Mouse (Mus musculus) activated CD4-positive, CD25-positive, alpha-beta regulatory T cell, adult 4 months (primary cell): ENCODE results near the gene Mboat7. TPM values are rescaled to one million over a fixed set of nuclear protein-coding genes. Genes with fewer than 3 reads are reported as not detected.
"Not testable (repeated sequence)": the region's sequence is repeated elsewhere in the genome, so short reads cannot be mapped to it uniquely, and the experiment has no call there.

Source experiments
- ATAC-seq: one replicate; pipeline ENCODE4 v1.8.0; 2017
- polyA plus RNA-seq, 2 experiments: library from polyadenylated mRNA; unstranded; fragments of 100-300 nt; shearing (Covaris generic); gene quantifications; one replicate each; pipeline ENCODE4 v1.2.1; 2017

The Mboat7 gene
- polyA plus RNA-seq = 10 to 100 TPM; 13.8 to 27.6 TPM

DNA sequence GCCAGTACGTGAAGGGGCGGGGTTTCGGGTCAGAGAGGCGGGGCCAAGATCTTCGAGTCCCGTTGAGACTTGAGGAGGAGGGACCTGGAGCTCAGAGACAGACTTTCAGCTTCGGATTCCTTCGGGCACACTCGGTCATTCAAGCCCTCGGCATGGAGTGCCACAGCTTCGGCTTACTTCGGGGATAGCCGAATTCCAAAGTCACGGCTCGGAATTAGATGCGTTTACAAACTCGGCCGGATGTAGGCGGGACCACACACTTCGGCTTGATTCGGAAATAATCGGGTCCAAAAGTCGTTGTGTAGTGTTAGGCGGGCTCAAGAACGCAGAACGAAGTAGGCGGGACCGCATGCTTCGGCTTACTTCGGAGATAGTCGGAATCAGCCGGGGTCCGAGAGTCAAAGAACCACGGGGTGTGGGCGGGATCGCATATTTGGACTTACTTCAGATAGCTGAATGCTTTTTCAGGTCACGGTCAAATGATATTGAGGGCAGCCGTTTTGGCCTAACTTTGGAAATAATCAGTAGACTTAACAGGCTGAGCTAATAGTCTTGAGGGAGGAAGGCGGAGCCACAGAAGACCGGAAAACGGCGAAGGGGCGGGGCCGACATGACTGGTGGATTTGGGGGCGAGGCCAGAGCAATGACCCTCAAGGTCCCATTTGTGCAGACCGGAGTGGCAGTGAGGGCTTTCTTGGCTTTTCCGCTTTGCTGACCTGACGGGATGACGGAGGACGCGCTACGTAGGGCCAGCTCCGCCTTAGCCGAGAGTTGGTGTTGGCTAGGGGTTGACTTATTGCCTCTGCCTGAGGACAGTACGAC, at the start of gene Mboat7:
Mboat7 (minus strand) TSS at position 537 of the 822 bp plus-strand sequence.
- ATAC-seq = peak; percentile 74

DNA sequence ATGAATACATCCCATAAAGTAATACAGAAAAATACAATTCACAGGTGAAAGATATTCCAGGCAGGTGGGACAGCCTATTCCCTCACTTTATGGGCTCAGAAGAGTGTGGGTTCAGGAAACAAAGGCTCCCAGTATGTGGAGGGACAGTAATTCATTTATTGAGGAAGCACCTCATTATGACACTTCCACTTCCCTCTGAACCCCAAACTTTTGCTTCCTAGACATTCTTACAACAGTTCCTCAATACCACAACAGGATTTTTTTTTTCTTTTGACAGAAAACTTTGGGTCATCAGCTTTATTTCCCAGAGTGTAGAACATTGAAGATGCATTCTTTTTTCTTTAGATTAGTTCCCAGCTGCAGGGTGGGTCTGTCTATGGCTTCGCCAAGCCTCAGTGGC, 39.4 kb upstream of the Mboat7 start:
- not testable (repeated sequence) for ATAC-seq

DNA sequence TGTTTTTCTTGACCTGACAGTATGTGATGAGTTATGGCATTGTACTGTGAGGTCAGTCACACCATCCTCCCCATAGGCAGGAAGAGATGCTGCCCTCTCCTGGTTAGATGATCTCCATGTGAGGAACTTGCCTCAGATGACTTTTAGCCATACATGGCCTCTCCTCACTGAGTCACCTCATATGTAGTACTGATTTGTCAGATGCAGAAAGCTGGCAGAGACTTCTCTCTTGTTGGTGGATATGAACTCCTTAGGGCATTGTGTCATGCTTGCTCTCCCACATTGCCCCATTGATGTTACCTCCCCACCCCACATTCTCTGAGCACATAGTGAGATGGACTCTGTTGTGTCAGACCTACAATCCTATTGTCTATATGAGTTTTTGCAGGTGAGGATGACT, 32.1 kb upstream of the Mboat7 start:
- not testable (repeated sequence) for ATAC-seq

DNA sequence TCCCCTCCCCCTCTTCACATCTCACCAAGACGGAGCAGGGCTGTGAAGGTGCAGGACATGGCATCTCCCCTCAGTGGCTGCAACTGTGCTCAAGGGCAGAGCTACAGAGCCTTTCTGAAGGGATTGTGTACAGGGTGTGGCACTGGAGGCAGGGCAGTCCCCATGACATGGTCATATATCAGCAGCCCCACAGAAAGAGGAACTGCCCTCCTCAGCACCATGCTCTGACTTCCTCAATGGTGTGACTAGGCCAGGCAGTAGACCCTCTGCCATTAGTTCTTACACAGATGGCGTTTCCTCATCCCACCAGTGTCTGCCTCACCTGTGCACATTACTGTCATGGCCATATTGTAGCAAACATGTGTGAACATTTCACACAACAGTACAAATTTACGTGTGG, 26.9 kb upstream of the Mboat7 start, which contains the start of gene Pirb:
Pirb (minus strand) TSS at position 124 of the 400 bp plus-strand sequence.
- not testable (repeated sequence) for ATAC-seq

- no peak for ATAC-seq
Measured at GRCm38 (mm10) chr7:3715249-3715648, 21.9 kb upstream of the Mboat7 start.

DNA sequence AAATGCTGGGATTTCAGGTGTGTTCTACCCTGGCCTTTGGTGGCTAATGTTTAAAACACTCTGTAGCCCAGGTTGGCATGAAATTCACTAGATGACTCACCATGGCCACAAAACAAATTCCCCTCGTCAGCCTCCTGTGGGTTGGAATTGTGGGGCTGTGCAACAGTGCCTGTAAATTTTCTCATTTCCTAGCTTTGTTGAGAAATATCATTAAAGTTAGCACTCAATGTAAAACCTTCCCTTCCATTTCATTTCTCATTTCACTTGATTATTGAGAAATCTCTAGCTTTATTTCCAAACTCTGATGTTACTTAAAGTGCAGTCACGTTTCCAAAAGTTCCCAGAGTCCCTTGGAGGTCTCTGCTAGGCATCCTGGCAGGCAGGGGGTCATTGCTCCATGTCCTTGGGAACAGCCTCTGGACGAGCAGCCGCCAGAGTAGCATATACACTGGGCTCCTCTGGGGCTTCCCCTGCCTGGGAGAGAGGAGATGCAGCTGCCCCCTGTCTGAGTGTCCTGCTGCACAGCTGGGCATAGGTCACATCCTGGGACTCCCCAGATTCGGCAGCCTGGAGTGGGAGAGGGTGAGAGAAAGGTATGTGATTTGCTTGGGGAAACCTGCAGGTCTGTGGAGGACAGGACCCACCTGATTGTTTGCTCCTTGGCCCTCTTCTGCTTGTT, 19.1 kb upstream of the Mboat7 start:
- ATAC-seq = no peak

GRCm38 (mm10) chr7:3709000-3709399, 15.7 kb upstream of the Mboat7 start:
- no peak for ATAC-seq

- ATAC-seq = not testable (repeated sequence)
Measured at GRCm38 (mm10) chr7:3708447-3708980, 15.2 kb upstream of the Mboat7 start.

- ATAC-seq = no peak
Measured at GRCm38 (mm10) chr7:3707568-3708413, 14.5 kb upstream of the Mboat7 start.

- no peak for ATAC-seq
Measured at GRCm38 (mm10) chr7:3707027-3707426, 13.7 kb upstream of the Mboat7 start.

DNA sequence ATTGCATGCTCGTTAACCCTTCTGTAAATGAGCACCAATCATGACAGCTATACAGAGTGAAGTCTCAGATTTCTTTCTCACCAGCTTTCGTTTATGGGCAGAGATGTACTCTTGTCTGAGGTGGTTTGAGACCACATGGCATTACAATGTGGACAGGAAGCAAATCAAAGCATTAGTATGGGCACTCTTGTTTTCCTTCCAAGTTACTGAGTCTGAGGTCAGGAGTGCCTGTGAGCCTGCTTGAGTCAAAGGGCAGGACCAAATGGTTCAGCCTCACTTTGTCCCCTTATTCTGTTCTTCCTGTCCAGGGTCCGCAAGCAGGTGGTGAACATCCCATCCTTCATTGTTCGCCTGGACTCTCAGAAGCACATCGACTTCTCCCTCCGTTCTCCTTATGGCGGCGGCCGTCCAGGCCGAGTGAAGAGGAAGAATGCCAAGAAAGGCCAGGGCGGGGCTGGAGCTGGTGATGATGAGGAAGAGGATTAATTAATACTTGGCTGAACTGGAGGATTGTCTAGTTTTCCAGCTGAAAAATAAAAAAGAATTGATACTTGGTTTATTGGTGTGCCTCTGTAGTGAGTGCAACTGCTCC, 13.1 kb upstream of the Mboat7 start:
- no peak for ATAC-seq

DNA sequence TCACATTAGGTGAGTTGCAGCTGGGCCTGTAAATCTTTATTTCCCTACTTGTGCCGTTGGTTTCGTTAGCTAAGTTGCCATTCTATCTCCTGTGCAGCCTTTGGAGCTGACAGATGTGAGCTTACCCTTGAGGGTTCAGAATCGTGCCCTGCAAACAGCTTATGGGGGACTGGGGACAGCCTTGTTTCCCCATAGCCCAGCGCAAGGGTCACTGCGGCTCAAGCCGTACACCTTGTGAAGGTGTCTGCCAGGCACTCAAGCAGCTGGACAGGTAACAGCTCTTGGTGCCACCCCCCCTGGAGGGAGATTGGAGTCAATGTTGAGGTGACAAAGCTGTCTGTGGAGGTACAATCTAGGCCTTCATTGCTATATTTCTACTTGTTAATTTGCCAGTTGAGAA, 12.6 kb upstream of the Mboat7 start:
- no peak for ATAC-seq

DNA sequence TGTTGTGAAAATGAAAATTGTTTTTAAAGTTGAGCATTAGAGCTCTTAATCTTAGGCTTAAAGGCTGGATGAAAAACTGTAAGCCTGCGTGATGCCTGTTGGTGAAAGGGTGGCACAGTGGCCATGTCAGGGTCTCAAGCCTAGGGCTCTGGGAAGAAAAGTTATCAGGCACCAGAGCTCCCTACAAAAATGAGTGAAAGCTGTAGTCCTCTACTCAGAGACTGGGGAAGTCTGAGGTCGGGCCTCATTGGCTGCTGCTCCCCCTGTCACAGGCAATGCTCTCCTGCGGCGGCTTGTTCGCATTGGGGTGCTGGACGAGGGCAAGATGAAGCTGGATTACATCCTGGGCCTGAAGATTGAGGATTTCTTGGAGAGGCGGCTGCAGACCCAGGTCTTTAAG, 12.1 kb upstream of the Mboat7 start:
- not testable (repeated sequence) for ATAC-seq

GRCm38 (mm10) chr7:3704475-3704874, 11.2 kb upstream of the Mboat7 start:
- ATAC-seq = peak; percentile 29

GRCm38 (mm10) chr7:3703879-3704441, 10.6 kb upstream of the Mboat7 start, which contains the start of gene Rps9:
TSS of gene Rps9 (plus strand) at chr7:3703993.
- ATAC-seq = peak; percentile 90

DNA sequence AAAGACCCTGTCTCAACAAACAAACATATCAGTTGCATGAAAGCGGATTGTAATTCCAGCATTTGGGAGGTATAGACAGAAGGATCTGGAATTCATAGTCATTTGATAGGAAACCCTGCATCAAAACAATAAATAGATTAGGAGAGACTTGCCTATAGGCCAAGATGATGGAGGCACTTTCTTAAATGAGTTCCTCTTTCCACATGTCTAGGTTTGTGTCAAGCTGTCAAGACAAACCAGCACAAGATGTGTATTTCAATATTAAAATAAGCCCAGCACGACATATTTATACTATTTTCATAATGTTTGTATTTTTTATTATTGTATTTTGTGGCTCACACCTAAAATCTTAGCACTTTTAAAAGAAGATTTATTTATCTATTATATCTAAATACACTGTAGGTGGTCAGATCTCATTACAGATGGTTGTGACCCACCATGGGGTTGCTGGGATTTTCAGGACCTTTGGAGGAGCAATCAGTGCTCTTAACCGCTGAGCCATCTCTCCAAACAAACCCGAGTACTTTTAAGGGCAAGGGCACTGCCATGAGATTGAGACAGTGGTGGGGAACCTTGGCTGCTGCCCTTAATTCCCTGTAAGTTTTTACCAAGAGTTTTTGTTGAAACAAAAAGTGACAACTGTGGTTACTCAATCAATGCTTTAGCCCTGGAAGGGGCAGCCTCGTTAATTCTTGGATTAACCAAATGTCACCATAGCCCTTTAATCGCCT, 10.0 kb upstream of the Mboat7 start:
- ATAC-seq = peak; percentile 12

DNA sequence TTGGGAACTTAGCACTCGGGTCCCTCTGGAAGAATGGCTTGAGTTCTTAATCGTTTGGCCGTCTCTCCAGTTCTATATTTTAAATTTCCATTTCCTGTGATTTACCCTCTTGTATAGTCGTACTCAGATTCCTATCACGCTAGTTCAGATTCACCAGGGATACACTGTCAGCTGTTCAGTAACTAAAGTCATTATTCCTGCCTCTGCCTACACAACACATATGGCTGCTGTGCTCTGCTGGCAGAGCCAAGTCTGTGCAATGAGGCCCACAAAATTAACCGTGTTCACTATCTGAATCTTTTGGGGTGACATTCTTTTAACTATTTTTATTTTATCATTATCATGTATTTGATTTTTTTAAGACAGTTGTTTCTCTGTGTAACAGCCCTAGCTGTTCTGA, 5.1 kb upstream of the Mboat7 start:
- no peak for ATAC-seq

- ATAC-seq = not testable (repeated sequence)
Measured at GRCm38 (mm10) chr7:3694949-3695305, 1.6 kb upstream of the Mboat7 start.

- peak; percentile 28 for ATAC-seq
Measured at GRCm38 (mm10) chr7:3694076-3694948, 989 bp upstream of the Mboat7 start.

- no peak for ATAC-seq
Measured at GRCm38 (mm10) chr7:3693809-3694075, 419 bp upstream of the Mboat7 start.
